12 mouse cellular contexts compared by ENCODE assay signal in the genomic region with DNA sequence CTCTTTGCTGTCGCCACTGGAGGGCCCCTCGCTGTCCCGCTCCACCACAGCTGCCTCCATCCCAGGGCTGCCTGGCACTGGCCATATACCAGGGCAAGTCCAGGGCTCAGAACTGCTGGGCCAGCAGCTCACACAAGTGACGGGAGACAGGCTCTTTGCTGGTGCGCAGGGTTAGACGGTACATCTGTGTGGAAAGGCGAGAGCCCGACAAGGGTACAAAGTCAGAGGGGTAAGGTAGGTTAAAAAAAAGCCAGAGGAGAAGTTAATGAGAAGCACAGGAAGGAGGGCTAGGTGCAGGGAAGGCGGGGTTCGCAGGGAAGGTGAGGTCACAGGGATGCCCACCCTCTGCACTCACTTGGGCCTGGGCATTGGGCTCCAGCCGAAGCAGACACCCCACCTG. TPM values are rescaled to one million over a fixed set of nuclear protein-coding genes. Genes with fewer than 3 reads are reported as not detected.
DNase-seq lines count a peak whose midpoint lies in the region; ATAC-seq and TF ChIP-seq lines count a peak whose summit lies in the region.
"Had no signal": no experiment of that assay in that cellular context is flagged by ENCODE, and none has a peak within 500 bp of the region (broad histone marks: within the 10 kb centered on the region; RNA-seq: fewer than 3 reads in every experiment).

No protein-coding gene starts in this region.

- TF ChIP-seq POLR2A in cortical plate, adult 2 months (IDR thresholded peaks at IDR 0.05; ENCODE audit: extremely low read depth, insufficient read depth, low read length), result no peak

- WGBS in forebrain, embryonic 13.5 days, result 88% methylated on average over 11 of the region's 11 CpGs
- 85% methylated on average over 11 of the region's 11 CpGs for WGBS in forebrain, embryonic 16.5 days
- WGBS in forebrain, embryonic 15.5 days, result 84% methylated on average over 11 of the region's 11 CpGs

- ATAC-seq in forebrain, embryonic 13.5 days, result no peak
- ATAC-seq in forebrain, embryonic 16.5 days, result no peak
- no peak for ATAC-seq in forebrain, embryonic 15.5 days (replicated peaks)

- H3K36me3 ChIP-seq in forebrain, embryonic 13.5 days (ENCODE audit: poor library complexity, severe bottlenecking), result peaks cover 73% of the 10 kb centered on the region
- H3K36me3 ChIP-seq in forebrain, embryonic 16.5 days (ENCODE audit: control insufficient read depth, insufficient read depth), result peaks cover 17% of the 10 kb centered on the region
- H3K36me3 ChIP-seq in forebrain, embryonic 15.5 days, result peaks cover 48% of the 10 kb centered on the region

- no peak overlapping the region for H3K9ac ChIP-seq in forebrain, embryonic 13.5 days
- no peak overlapping the region for H3K9ac ChIP-seq in forebrain, embryonic 16.5 days (replicated peaks; ENCODE audit: low read depth, low read length)
- H3K9ac ChIP-seq in forebrain, embryonic 15.5 days (replicated peaks), result no peak overlapping the region

- H3K27me3 ChIP-seq in forebrain, embryonic 13.5 days, result no peaks in the 10 kb centered on the region
- no peaks in the 10 kb centered on the region for H3K27me3 ChIP-seq in forebrain, embryonic 16.5 days (replicated peaks; ENCODE audit: control insufficient read depth, insufficient read depth, low read length)
- no peaks in the 10 kb centered on the region for H3K27me3 ChIP-seq in forebrain, embryonic 15.5 days

- no peaks in the 10 kb centered on the region for H3K9me3 ChIP-seq in forebrain, embryonic 13.5 days (replicated peaks)
- no peaks in the 10 kb centered on the region for H3K9me3 ChIP-seq in forebrain, embryonic 16.5 days (ENCODE audit: control insufficient read depth, low read length)
- H3K9me3 ChIP-seq in forebrain, embryonic 15.5 days, result no peaks in the 10 kb centered on the region

- no peak overlapping the region for H3K4me3 ChIP-seq in forebrain, embryonic 13.5 days
- no peak overlapping the region for H3K4me3 ChIP-seq in forebrain, embryonic 16.5 days (replicated peaks; ENCODE audit: low read length)
- H3K4me3 ChIP-seq in layer of hippocampus, adult 2 months, result no peak overlapping the region; the same call in 1 of the 2 replicates
- H3K4me3 ChIP-seq in cortical plate, adult 2 months (ENCODE audit: insufficient read depth, low read length), result peak overlapping the region; percentile 0; the same call in 1 of the 2 replicates
- no peak overlapping the region for H3K4me3 ChIP-seq in forebrain, embryonic 15.5 days

- peaks cover 44% of the 10 kb centered on the region for H3K4me1 ChIP-seq in forebrain, embryonic 13.5 days
- peaks cover 26% of the 10 kb centered on the region for H3K4me1 ChIP-seq in forebrain, embryonic 16.5 days (replicated peaks; ENCODE audit: control insufficient read depth, insufficient read depth, low read length)
- H3K4me1 ChIP-seq in cortical plate, adult 2 months (ENCODE audit: control insufficient read depth, insufficient read depth, low read length), result peaks cover 6% of the 10 kb centered on the region
- H3K4me1 ChIP-seq in forebrain, embryonic 15.5 days, result peaks cover 39% of the 10 kb centered on the region

- peak overlapping the region; percentile 49; the same call in 1 of the 2 replicates for H3K27ac ChIP-seq in forebrain, embryonic 13.5 days
- H3K27ac ChIP-seq in forebrain, embryonic 16.5 days (ENCODE audit: low read length), result no peak overlapping the region
- H3K27ac ChIP-seq in layer of hippocampus, adult 2 months, result peak overlapping the region; percentile 63
- H3K27ac ChIP-seq in cortical plate, adult 2 months (ENCODE audit: insufficient read depth, low read length), result 0 out of 2 replicates have a peak overlapping the region, but pooled peaks have one; percentile 13
- H3K27ac ChIP-seq in forebrain, embryonic 15.5 days (replicated peaks), result 0 out of 2 replicates have a peak overlapping the region, but pooled peaks have one; percentile 37

- DNase-seq in layer of hippocampus, adult 2 months (ENCODE audit: low spot score in 2 of 2), result no peak
- DNase-seq in layer of hippocampus, postnatal 36 days, result no peak
- no peak for DNase-seq in embryo, embryonic 9.5 days (ENCODE audit: extremely low spot score)
- no peak for DNase-seq in layer of hippocampus, adult 8-10 months (ENCODE audit: low spot score in 2 of 2)
- DNase-seq: cerebellum, adult 11 months; heart, postnatal 36 days had no signal

- peak overlapping the region; percentile 54; the same call in 1 of the 2 replicates for H3K4me2 ChIP-seq in forebrain, embryonic 13.5 days
- no peak overlapping the region for H3K4me2 ChIP-seq in forebrain, embryonic 16.5 days (ENCODE audit: low read length)
- no peak overlapping the region for H3K4me2 ChIP-seq in forebrain, embryonic 15.5 days (replicated peaks)

- TF ChIP-seq CTCF in layer of hippocampus, adult 2 months (conservative IDR thresholded peaks at IDR 0.05), result no peak
- TF ChIP-seq CTCF in cortical plate, adult 2 months (IDR thresholded peaks at IDR 0.05; ENCODE audit: extremely low read depth, insufficient read depth, low read length), result no peak

RNA-seq across cellular contexts. Expression of a gene that starts 4.8 kb away (rescaled TPM):
- polyA plus RNA-seq in forebrain, embryonic 13.5 days (2015; fragmentation: Nextera tagmentation; extraction: Ambion mirVana), result 24.7 and 27.7 TPM in 2 replicates
- 21.1 and 21.2 TPM in 2 replicates for polyA plus RNA-seq in forebrain, embryonic 16.5 days (2015; fragmentation: Nextera tagmentation; extraction: Ambion mirVana)
- total RNA-seq in layer of hippocampus, adult 2 months (2021), result 10 to 100 TPM; 21.6 to 24.8 TPM
- total RNA-seq in layer of hippocampus, postnatal 36 days (2021), result 10 to 100 TPM; 23.8 to 29.1 TPM
- polyA plus RNA-seq in cortical plate, adult 2 months (2012; rRNA removed), result 28.6 and 30.7 TPM in 2 replicates
- polyA plus RNA-seq in forebrain, embryonic 15.5 days (2015; fragmentation: Nextera tagmentation; extraction: Ambion mirVana), result 20.6 and 22.1 TPM in 2 replicates
- total RNA-seq in layer of hippocampus, adult 8-10 months (2022), result 10 to 100 TPM; 22.9 to 30.0 (median 26.7) TPM

RNA-seq across cellular contexts. Expression of a gene that starts 8.1 kb away (rescaled TPM):
- 145 and 165 TPM in 2 replicates for polyA plus RNA-seq in forebrain, embryonic 13.5 days (2015; fragmentation: Nextera tagmentation; extraction: Ambion mirVana)
- 158 and 166 TPM in 2 replicates for polyA plus RNA-seq in forebrain, embryonic 16.5 days (2015; fragmentation: Nextera tagmentation; extraction: Ambion mirVana)
- 100 to 1,000 TPM; 103 to 107 TPM for total RNA-seq in layer of hippocampus, adult 2 months (2021)
- 100 to 1,000 TPM in 1 of 2 experiments, 10 to 100 TPM in 1; 97.2 to 113 TPM for total RNA-seq in layer of hippocampus, postnatal 36 days (2021)
- 121 and 129 TPM in 2 replicates for polyA plus RNA-seq in cortical plate, adult 2 months (2012; rRNA removed)
- 164 and 166 TPM in 2 replicates for polyA plus RNA-seq in forebrain, embryonic 15.5 days (2015; fragmentation: Nextera tagmentation; extraction: Ambion mirVana)
- total RNA-seq in layer of hippocampus, adult 8-10 months (2022), result 100 to 1,000 TPM in 3 of 4 experiments, 10 to 100 TPM in 1; 89.6 to 111 (median 107) TPM

RNA-seq across cellular contexts. Expression of a gene that starts 28.7 kb away (rescaled TPM):
- 81.7 and 87.2 TPM in 2 replicates for polyA plus RNA-seq in forebrain, embryonic 13.5 days (2015; fragmentation: Nextera tagmentation; extraction: Ambion mirVana)
- polyA plus RNA-seq in forebrain, embryonic 16.5 days (2015; fragmentation: Nextera tagmentation; extraction: Ambion mirVana), result 111 and 113 TPM in 2 replicates
- total RNA-seq in layer of hippocampus, adult 2 months (2021), result 100 to 1,000 TPM; 298 to 305 TPM
- 100 to 1,000 TPM; 295 to 305 TPM for total RNA-seq in layer of hippocampus, postnatal 36 days (2021)
- 241 and 247 TPM in 2 replicates for polyA plus RNA-seq in cortical plate, adult 2 months (2012; rRNA removed)
- polyA plus RNA-seq in forebrain, embryonic 15.5 days (2015; fragmentation: Nextera tagmentation; extraction: Ambion mirVana), result 105 and 107 TPM in 2 replicates
- total RNA-seq in layer of hippocampus, adult 8-10 months (2022), result 100 to 1,000 TPM; 274 to 323 (median 303) TPM

RNA-seq across cellular contexts. Expression of a gene that starts 31.0 kb away (rescaled TPM):
- polyA plus RNA-seq in forebrain, embryonic 13.5 days (2015; fragmentation: Nextera tagmentation; extraction: Ambion mirVana), result 558 and 574 TPM in 2 replicates
- 551 and 582 TPM in 2 replicates for polyA plus RNA-seq in forebrain, embryonic 16.5 days (2015; fragmentation: Nextera tagmentation; extraction: Ambion mirVana)
- total RNA-seq in layer of hippocampus, adult 2 months (2021), result 100 to 1,000 TPM; 321 to 335 TPM
- total RNA-seq in layer of hippocampus, postnatal 36 days (2021), result 100 to 1,000 TPM; 346 to 359 TPM
- 359 and 377 TPM in 2 replicates for polyA plus RNA-seq in cortical plate, adult 2 months (2012; rRNA removed)
- 583 and 618 TPM in 2 replicates for polyA plus RNA-seq in forebrain, embryonic 15.5 days (2015; fragmentation: Nextera tagmentation; extraction: Ambion mirVana)
- total RNA-seq in layer of hippocampus, adult 8-10 months (2022), result 100 to 1,000 TPM; 310 to 354 (median 329) TPM

RNA-seq across cellular contexts. Expression of a gene that starts 42.4 kb away (rescaled TPM):
- polyA plus RNA-seq in forebrain, embryonic 13.5 days (2015; fragmentation: Nextera tagmentation; extraction: Ambion mirVana), result 0.20 TPM in 1 of 2 replicates, not detected in the other
- polyA plus RNA-seq in forebrain, embryonic 16.5 days (2015; fragmentation: Nextera tagmentation; extraction: Ambion mirVana), result 0.15 TPM in 1 of 2 replicates, not detected in the other
- 1 to 10 TPM; 1.3 to 2.0 TPM for total RNA-seq in layer of hippocampus, adult 2 months (2021)
- total RNA-seq in layer of hippocampus, postnatal 36 days (2021), result under 1 TPM; 0.87 to 0.88 TPM
- 1.5 and 2.0 TPM in 2 replicates for polyA plus RNA-seq in cortical plate, adult 2 months (2012; rRNA removed)
- polyA plus RNA-seq in forebrain, embryonic 15.5 days (2015; fragmentation: Nextera tagmentation; extraction: Ambion mirVana), result not detected in 2 replicates
- total RNA-seq in layer of hippocampus, adult 8-10 months (2022), result under 1 TPM; 0.37 to 0.85 (median 0.67) TPM
- total RNA-seq: heart, adult 18-20 months; heart, postnatal 36 days; liver, adult 2 months had no signal
